Mouse (Mus musculus) gastrocnemius, adult 18-20 months (tissue): ENCODE measurements around the gene Igf2bp2. TPM values are rescaled to one million over a fixed set of nuclear protein-coding genes. Genes with fewer than 3 reads are reported as not detected.

Source experiments
- DNase-seq: peaks from one replicate; pipeline ENCODE4 v3.0.0; 2021; ENCODE audit warnings: low spot score
- total RNA-seq, 2 experiments: library from RNA; stranded (reverse); gene quantifications; 2 replicates each; pipeline ENCODE4 v1.2.3; 2021

Igf2bp2 gene
- total RNA-seq, 2 experiments from 2014 or later, result 1.4 to 1.5 TPM

DNA sequence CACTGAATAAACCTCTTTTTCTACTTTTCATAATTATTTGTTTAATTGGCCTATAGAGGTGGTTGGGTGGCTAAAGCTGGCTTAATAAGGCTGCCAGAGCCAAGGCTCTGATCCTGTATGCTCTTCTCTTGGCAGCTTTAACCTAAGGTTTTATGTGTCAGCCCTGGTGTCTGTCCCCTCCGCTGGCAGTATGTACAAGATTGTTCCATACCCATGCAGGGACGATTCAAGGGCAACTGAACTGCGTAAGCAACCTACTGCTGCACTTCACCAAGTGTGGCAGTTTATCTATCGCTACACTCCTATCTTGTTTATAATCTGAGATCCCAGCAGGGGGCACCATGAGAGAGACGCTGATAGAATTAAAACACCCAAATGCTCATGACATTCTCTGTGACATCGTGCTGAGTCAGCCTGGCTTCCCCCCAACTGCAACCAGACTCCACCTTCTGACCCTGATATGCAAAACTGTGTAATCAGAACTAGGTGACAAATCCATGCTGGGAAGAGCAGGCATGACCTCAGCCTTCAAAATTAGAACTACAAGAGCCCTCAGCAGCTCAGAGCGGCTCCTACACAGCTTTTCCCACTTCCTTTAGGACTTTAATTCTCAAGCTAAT lies 55.1 kb downstream of the Igf2bp2 start:
- peak; percentile 92 for DNase-seq

DNA sequence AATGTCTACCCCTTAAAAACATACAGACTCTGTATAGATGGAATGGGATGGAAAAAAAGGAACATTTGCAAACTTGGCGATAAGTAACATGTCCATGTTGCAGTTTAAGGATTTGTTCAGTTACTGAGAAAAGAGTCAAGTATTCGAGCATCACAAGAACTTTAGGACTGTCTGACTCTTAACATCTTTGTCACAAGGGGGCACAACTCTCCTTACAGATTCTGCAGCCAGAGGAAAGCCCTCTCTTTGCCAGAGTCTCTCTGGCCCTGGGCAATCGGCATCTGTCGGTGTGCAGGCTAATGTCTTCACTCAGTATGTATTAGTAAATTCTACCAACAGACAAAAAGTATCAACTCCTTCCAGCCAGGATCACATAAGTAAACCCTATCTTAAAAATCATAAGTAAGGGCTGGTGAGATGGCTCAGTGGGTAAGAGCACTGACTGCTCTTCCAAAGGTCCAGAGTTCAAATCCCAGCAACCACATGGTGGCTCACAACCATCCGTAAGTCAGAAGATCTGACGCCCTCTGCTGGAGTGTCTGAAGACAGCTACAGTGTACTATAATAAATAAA lies 57.0 kb downstream of the Igf2bp2 start:
- DNase-seq, result no peak

DNA sequence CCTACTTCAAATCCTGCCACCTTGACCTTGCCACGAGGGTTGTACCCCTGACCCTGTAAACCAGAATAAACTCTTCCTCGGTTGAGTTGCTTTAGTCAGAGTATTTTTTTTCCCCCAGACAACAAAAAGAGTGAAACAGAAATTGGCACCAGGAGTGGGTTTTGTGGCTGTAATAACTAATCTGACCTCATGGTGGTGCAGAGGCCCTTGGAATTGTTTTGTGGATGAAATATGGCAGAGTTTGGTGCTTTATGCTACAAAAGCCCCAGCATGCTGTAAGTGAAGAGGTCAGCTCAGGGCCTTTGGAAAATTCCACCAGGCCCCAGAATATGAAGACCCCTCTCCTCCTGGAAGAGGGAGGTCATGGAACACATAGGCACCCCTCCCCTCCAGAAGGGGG lies 63.0 kb downstream of the Igf2bp2 start:
- no peak for DNase-seq

DNA sequence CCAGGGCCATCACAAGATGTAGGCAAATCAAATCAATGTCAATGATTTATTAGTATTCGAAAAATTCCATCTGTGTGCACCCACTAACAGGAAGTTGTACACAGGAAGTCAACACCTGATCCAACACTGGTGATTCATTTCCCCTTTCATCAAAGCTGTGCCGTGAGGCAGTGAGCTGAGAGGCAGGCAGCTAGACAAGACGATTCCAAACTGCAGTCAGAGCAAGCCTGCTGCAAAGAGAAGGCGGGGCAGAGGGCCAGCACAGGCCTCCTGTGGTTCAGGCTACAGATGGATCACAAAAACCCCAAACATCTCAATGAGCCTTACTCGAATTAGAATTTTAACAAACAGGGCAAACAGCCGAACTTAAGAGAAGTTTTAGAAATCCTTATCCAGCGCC lies 65.4 kb downstream of the Igf2bp2 start:
- DNase-seq, result no peak

DNA sequence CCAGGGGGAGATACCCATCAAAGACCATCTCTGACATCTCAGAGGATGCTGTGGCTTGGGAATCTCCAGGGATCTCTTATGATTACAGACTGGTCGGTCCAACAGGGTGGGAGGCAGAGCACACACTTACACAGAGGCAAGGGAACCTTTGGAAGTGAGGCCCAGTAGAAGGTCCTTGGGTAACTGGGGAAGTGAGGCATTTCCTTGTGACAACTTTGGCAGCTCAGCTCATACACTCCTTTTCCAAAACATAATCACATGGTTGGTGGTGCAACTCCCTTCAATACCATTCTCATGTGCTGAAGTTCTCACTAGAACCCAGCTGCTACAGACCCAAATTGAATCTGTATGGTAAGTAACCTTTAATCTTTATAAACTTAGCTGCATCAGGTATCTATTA lies 67.3 kb downstream of the Igf2bp2 start:
- DNase-seq, result no peak

DNA sequence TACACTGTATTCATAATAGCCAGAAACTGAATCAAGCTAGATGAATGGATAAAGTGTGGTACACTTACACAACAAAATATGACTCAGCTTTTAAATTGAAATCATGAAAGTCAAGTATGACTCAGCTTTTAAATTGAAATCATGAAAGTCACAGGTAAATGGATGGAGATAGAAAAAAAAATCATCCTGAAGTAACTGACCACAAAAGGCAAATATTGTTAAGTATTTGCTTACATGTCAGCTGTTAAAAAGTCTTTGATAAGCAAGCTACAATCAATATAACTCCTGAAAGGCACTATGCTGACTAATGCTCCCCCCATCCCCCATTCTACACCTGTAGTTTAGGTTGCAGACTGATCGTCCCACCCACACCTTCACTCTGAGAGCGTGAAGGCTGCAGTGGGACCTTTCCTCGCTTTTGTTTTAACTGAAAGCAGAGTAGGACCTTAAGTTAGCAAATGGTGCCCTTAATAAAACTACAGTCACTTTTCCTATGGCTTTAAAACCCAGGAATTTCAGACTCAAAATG lies 71.8 kb downstream of the Igf2bp2 start:
- DNase-seq, result no peak

DNA sequence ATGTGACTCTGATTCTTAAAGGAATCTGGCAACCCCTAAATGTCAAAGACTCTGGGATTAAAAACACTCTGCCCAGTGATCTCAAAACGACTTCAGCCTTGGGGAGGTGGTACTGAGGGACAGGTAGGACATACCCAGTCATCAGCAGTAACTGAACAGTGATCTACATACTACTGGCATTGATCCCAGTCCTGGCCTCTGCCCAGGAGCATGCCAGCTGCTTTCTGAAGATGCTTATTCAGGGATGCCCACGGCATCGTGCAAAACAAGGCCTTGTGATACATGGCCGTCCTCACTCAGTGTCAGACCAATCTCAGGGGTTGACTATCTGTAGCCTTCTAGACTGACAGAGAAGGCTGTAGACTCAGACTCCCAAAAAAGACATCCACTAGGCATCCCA lies 77.7 kb downstream of the Igf2bp2 start:
- no peak for DNase-seq

DNA sequence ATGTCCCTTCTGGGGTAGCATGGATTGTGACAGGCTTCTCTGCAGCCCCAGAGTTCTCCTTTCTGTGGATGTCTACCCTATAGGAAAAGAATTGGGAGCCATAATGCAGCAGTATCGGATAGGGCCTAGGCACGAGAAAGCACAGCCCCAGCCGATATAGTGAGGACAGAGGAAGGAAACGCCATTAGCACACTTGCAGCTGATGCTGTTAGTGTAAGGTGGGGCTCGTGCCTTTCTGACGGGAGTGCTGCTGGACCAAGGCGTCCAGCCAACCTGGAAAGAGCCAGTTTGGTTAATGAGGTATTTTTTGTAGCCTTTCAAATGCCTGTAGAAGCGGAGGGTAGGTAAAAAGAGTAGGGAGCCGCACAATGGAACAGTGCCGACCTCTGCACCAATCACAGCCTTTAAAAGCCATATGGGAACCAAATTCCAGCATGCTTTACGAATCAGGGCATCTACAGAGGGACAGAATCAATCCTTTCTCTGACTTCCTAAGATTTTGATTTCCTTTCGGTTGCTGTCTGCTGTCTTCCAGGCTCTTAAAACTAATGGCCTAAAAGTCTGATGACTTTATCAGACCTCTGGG lies 82.9 kb downstream of the Igf2bp2 start:
- no peak for DNase-seq

DNA sequence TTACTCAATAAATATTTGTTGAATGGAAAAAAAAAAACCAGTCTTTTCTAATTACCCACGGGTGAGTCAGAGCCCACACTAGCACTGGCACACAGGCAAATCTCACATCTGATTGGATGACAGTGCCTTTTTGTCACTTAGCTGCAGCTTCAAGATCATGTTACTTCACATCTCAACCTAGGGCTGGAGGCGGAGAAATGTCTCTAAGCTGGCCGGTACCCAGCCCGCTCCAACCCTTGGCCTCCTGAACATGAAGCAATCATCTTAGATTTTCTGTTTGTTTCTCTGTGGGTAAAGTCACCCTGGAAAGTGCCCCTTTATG lies 86.5 kb downstream of the Igf2bp2 start:
- no peak for DNase-seq

DNA sequence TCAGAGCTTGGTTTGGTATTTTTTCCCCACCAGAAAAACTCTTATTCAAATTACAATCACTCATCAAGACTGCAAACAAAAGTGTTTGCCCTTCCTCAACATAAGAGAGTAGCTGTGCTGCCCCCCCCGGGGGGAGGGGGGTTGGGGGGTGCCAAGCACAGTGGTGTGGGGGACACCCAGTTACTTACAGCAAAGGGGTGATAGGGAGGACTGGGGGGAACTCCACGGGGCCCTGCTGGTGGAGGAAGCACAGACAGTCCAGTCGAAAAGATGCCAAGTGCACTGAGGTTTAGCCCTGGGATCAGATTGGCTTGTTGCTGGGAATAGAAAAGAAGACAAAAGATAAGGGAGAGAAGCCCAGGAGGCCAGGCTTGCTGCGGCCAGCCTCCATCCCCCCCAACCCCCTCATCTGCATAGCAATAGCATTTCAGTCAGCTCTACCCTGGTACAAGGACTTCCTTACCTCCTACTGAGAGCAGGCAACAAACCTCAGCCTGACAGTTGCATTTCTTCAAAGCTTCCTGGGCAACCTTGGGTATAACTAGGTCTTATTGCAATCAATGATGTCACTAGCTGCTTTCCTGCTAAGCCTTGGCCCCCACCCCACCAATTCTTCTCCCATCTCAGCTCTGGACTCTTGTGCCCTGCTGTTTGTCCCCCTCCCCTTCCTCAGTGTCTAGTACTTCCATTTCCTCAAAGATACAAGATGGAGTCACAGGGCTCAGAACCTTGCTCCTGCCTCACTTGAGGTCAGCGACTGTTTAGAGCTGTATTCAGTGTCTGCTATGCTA lies 87.1 kb downstream of the Igf2bp2 start:
- no peak for DNase-seq

DNA sequence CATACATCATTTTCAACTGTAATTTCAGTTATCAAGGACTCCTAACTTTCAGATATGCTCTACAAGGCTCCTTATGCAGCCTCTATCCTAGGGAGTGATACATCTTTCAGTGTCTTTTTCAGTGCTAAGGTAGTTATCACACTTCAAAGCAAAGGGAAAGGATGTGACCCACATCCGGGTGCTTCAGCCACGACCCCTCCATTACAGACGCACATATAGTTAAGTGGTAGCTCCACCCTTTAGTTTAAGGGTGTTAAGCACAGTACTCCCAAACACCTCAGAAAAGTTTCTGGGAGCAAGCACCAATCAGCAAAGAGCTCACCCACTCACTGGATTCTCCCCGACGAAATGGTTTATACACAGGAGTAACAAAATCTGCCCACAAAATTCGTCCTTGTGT lies 88.0 kb downstream of the Igf2bp2 start:
- no peak for DNase-seq

DNA sequence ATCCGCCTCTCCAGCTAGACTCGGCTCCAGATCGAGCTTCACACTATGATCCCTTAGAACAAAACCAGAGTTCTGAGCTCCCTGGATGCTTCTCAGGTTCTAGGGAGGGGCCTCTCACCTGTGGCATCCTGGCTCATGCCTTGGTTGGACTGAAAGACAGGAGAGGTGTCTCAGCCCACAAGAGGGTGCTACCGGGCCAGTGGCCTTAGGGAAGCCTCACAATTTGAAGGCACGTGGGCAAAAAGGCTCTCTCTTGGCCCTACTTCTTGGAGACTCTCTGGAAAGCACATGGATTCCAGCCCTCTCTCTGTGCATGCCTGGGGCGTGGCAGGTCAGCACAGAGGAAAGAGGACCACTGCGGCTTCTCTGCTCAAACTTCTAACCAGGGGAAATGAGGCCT lies 91.7 kb downstream of the Igf2bp2 start:
- DNase-seq, result no peak

DNA sequence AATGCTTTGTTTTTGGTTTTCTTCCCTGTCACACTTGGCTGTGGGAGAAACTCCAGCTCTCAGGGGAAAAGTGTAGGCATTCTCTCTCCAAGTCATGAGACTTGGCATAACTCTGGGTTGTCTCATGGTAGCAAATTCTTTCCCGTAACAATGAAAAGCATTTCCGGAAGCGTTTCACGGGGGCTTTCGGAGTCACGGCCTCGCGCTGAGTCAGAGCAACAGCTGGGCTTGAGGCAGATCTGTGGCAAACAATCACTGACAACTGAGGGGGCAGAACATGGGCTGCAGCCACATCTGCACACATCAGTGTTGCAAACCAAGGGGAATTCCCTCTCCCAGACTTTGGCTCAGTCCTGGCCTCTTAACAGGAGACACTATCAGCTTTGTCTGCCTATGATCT lies 95.7 kb downstream of the Igf2bp2 start:
- peak; percentile 50 for DNase-seq

DNA sequence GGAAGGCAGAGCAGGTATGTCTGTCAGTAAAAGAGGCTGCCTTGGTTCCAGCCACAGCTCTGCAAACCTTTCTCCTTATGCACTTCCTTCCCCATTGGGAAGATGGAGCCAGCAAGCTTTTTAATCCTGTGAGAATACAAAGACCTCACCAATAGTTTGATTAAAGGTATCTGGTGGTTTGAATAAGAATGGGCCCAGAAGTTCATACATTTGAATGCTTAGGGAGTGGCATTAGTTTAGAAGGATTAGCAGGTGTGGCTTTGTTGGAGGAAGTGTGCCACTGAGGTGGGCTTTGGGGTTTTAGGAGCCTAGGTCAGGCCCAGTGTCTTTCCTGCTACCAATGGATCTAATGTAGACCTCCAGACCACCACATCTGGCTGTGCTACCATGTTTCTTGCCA lies 97.6 kb downstream of the Igf2bp2 start:
- DNase-seq, result no peak

DNA sequence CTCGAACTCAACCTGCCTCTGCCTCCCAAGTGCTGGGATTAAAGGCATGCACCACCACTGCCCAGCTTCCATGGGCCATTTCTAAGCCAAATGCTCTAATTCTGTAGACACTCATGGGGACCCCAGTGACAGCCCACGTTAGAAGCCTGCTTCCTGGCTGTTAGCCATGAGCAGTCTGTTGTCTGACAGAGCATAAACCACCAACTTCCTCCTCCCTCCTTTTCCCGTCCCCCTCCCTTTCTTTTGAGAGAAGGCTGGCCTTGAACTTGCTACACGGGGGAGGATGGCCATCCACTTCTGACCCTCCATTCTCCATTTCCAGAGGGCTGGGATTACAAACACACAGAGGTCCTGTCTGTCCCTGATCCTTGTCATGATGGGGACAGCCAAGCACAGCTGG lies 100.8 kb downstream of the Igf2bp2 start:
- DNase-seq, result no peak

DNA sequence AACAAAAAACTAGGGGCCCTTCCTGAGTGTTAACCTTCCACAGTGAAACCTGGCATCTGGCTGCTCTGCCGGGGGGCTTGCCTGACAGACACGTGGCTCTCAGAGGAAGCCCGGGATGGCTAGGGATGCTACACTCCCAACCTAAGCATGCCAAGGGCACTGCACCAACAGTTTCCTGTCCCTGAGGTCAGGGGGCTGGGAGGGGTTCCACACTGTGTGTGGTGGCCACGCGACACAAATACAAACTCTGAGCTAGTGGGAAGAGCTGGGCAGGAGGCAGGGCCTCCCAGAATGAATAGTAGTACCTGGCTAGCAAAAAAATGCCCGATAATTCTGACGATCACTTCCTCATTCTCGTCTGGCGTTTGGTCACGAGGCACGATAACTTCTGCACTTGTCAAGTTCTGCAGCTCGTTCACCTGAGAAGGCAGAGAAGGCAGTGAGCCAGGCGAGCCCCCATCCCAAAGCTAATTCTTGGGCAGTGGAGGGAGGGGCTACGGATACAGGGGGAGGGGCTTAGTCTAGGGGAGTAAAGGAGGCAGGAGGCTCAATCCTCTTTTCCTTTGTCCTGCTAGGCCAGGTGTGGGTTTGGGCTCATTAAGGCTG lies 101.4 kb downstream of the Igf2bp2 start:
- no peak for DNase-seq

DNA sequence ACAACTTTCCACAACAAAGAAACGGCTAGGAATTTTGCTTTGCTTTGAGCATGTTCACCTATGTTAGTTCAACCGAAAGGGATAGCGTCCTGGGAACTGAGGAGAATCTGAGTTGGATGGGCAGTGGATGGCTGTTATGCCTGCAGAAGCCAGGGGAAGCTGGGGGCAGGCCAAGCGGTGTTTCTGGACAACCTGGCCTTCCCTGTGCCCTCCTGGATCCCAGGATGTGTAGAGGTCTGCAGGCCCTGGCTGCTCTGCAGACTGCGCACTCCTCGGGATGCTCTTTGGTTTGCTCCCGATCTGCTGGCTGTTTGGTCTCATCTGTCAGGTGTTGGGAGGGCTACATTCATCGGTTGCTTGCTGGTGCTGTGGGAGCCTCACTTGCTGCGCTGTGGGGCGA lies 102.7 kb downstream of the Igf2bp2 start:
- DNase-seq, result no peak

DNA sequence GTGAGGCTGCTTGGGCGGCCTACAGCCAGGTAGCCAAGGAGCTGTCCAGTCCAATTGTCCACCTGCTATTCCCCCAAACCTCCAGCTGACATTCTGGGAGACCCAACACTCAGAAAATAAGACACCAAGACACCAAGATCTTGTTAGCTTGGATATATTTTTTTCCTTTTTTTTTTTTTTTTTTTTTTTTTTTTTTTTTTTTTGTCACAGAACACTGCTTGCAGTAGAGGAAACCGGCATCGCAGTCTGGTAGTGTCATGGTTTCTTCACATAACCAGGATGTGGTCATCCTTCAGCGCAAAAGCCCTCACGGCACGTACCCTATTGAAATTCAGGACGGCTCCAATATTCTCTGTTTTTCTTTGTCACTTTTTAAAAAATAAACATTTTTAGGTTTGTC lies 104.2 kb downstream of the Igf2bp2 start:
- DNase-seq, result no peak

DNA sequence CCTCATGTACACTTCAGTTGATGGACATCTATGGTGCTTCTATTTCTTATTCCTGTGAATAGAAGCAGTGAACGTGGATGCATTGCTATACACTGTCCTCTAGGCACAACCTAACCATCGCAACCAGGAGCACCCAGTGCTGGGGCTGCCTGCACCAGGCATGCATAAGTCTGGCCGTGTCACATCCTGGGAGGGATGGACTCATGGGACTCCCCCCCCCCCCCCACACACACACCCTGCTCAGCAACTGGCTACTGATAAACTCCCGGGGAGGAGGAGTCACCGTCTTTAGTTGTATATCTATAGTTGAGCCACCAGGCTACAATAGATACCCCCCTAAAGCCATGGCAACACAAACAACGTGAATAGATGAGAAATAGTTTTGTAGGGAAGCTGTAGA lies 105.6 kb downstream of the Igf2bp2 start:
- DNase-seq, result no peak

DNA sequence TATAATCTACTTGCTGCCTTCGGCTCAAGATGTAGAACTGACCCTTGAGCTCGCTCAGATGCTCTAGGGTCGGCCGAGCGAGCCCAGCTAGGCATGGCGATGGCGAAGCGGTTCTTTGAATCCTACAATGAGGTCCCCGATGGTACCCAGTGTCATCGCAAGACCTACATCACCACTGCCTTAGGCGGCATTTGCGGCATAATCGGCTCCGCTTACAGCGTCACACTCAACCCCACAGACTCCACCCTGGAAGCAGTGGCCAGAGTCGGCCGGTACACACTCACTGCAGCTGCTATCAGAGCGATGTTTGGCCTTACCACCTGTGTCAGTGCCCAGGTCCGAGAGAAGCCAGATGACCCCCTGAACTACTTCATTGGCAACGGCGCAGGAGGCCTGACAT lies 109.7 kb downstream of the Igf2bp2 start:
- no peak for DNase-seq

DNA sequence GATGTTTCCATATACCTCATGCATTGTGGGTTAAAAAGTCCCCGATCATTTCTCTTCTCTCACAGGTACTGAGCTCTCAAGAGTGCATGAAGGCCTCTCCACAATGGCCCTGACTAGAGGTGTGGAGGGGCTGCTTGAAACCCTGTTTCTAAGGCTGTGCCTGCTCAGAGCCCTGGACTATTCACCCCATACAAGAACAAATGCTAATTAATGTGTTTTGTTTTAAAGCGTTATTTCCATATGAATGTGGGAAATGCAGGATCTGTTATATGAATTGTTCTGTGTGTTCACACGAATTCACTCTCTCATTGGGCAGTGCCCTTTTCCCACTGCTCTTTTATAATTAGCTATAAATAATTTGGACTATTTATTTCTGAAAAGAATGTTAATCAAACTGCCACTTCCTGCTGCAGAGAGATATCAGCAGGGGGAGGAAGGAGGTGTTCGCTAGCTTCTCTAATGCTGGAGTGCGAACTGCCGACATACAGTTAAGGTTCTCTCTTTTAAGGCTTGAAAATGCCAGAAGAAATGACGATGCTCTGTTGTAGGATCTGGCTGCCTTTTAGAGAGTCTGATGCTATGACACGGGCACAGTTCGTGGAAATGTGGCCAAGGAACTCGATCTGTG lies 116.2 kb downstream of the Igf2bp2 start:
- no peak for DNase-seq

DNA sequence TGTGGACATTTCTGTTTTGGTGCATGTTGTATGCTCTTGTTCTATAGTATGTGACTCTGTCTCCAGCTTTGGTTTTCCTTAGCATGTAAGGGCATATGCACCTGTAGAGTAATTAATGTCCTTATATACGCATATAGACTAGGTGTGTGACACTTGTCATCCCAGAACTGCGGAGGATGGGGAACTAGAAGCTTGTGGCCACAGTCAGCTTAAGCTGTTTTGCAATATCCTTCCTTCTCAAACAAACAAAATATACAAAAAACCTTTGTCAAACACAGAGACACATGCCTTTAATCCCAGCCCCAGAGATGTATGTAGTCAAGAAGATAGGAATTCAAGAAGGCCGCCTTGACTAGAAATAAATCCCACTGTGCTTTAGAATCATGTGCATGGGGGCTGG lies 117.2 kb downstream of the Igf2bp2 start:
- no peak for DNase-seq
